In genomic region chr2:169870503-169870902, GRCm38 (mm10) we compare ENCODE assay signal across 24 mouse cellular contexts.
A peak's percentile ranks its signal among the peaks of the same experiment; 100 is the strongest.
DNase-seq lines count a peak whose midpoint lies in the region; ATAC-seq and TF ChIP-seq lines count a peak whose summit lies in the region.
"Had no signal": no experiment of that assay in that cellular context is flagged by ENCODE, and none has a peak within 500 bp of the region (broad histone marks: within the 10 kb centered on the region; RNA-seq: fewer than 3 reads in every experiment).

No protein-coding gene starts in this region.

- H3K4me2 ChIP-seq in hindbrain, postnatal 0 days (ENCODE audit: low read depth, low read length): no peak overlapping the region
- no peak overlapping the region for H3K4me2 ChIP-seq in liver, embryonic 16.5 days (ENCODE audit: low read depth, low read length)
- no peak overlapping the region for H3K4me2 ChIP-seq in neural tube, embryonic 12.5 days (replicated peaks)
- H3K4me2 ChIP-seq: forebrain, embryonic 13.5 days; heart, embryonic 11.5 days; liver, embryonic 13.5 days had no signal

- no peaks in the 10 kb centered on the region for H3K36me3 ChIP-seq in hindbrain, embryonic 10.5 days
- no peaks in the 10 kb centered on the region for H3K36me3 ChIP-seq in hindbrain, postnatal 0 days (ENCODE audit: insufficient read depth, low read length)
- H3K36me3 ChIP-seq in liver, embryonic 16.5 days (ENCODE audit: control insufficient read depth, insufficient read depth): no peaks in the 10 kb centered on the region
- H3K36me3 ChIP-seq in neural tube, embryonic 12.5 days: no peaks in the 10 kb centered on the region
- H3K36me3 ChIP-seq: liver, embryonic 13.5 days; midbrain, embryonic 10.5 days had no signal

- peaks cover 3% of the 10 kb centered on the region; the same call in 1 of the 2 replicates for H3K27me3 ChIP-seq in hindbrain, embryonic 10.5 days (ENCODE audit: insufficient read depth, poor library complexity, severe bottlenecking)
- no peaks in the 10 kb centered on the region for H3K27me3 ChIP-seq in hindbrain, postnatal 0 days (ENCODE audit: insufficient read depth, low read length)
- H3K27me3 ChIP-seq in liver, embryonic 16.5 days (ENCODE audit: control insufficient read depth, insufficient read depth, low read depth, low read length): no peaks in the 10 kb centered on the region
- H3K27me3 ChIP-seq in neural tube, embryonic 12.5 days (replicated peaks): no peaks in the 10 kb centered on the region
- H3K27me3 ChIP-seq: forebrain, embryonic 13.5 days; liver, embryonic 13.5 days had no signal

- no peaks in the 10 kb centered on the region for H3K9me3 ChIP-seq in hindbrain, embryonic 10.5 days
- no peaks in the 10 kb centered on the region for H3K9me3 ChIP-seq in hindbrain, postnatal 0 days (ENCODE audit: low read length)
- no peaks in the 10 kb centered on the region for H3K9me3 ChIP-seq in liver, embryonic 16.5 days (replicated peaks; ENCODE audit: control insufficient read depth, low read length)
- no peaks in the 10 kb centered on the region for H3K9me3 ChIP-seq in neural tube, embryonic 12.5 days
- H3K9me3 ChIP-seq: forebrain, embryonic 13.5 days; liver, embryonic 13.5 days; midbrain, embryonic 10.5 days had no signal

- no peak overlapping the region for H3K4me3 ChIP-seq in hindbrain, embryonic 10.5 days
- H3K4me3 ChIP-seq in hindbrain, postnatal 0 days (ENCODE audit: low read length): no peak overlapping the region
- H3K4me3 ChIP-seq in liver, embryonic 16.5 days (ENCODE audit: low read depth, low read length): no peak overlapping the region
- H3K4me3 ChIP-seq in neural tube, embryonic 12.5 days: no peak overlapping the region
- H3K4me3 ChIP-seq: forebrain, embryonic 13.5 days; liver, embryonic 13.5 days; midbrain, embryonic 10.5 days had no signal

- H3K9ac ChIP-seq in hindbrain, postnatal 0 days (replicated peaks; ENCODE audit: low read length): no peak overlapping the region
- no peak overlapping the region for H3K9ac ChIP-seq in liver, embryonic 16.5 days (ENCODE audit: low read depth, low read length)
- 0 out of 2 replicates have a peak overlapping the region, but pooled peaks have one; percentile 6 for H3K9ac ChIP-seq in neural tube, embryonic 12.5 days
- H3K9ac ChIP-seq: forebrain, embryonic 13.5 days; liver, embryonic 13.5 days had no signal

- ATAC-seq in hindbrain, postnatal 0 days: no peak
- ATAC-seq in liver, embryonic 16.5 days (ENCODE audit: low read depth): 0 out of 2 replicates have a peak, but pooled peaks have one; percentile 7
- 0 out of 2 replicates have a peak, but pooled peaks have one; percentile 41 for ATAC-seq in neural tube, embryonic 12.5 days (ENCODE audit: low FRiP score, low read depth)
- ATAC-seq: CD4-positive, CD25-positive, alpha-beta regulatory T cell, adult 4 months; forebrain, embryonic 13.5 days; inflammation-experienced regulatory T-cells, adult 6 months had no signal

- peak overlapping the region; percentile 16; the same call in 1 of the 2 replicates for H3K27ac ChIP-seq in hindbrain, embryonic 10.5 days
- H3K27ac ChIP-seq in hindbrain, postnatal 0 days: no peak overlapping the region
- H3K27ac ChIP-seq in liver, embryonic 16.5 days (ENCODE audit: low read length): no peak overlapping the region
- no peak overlapping the region for H3K27ac ChIP-seq in neural tube, embryonic 12.5 days
- H3K27ac ChIP-seq: forebrain, embryonic 13.5 days; liver, embryonic 13.5 days; midbrain, embryonic 10.5 days had no signal

- WGBS in hindbrain, embryonic 10.5 days: 32% methylated on average over 5 of the region's 5 CpGs
- WGBS in hindbrain, postnatal 0 days: 32% methylated on average over 5 of the region's 5 CpGs
- WGBS in liver, embryonic 16.5 days (ENCODE audit: insufficient replicate concordance): 20% methylated on average over 5 of the region's 5 CpGs
- 28% methylated on average over 5 of the region's 5 CpGs for WGBS in neural tube, embryonic 12.5 days

- no peak for DNase-seq in hindbrain, embryonic 10.5 days (ENCODE audit: low spot score)
- no peak for DNase-seq in hindbrain, postnatal 0 days (ENCODE audit: low spot score)
- no peak for DNase-seq in liver
- DNase-seq in neural tube, embryonic 10.5 days (ENCODE audit: extremely low spot score, low spot score): no peak
- no peak for DNase-seq in right cerebral cortex, postnatal 25 days
- DNase-seq: adrenal gland, postnatal 14 days; cerebellum, adult 11-12 months; cerebellum, adult 9-11 months; gastrocnemius, postnatal 25 days; heart, adult 18-20 months; kidney, adult 11 months; kidney, postnatal 10 days; layer of hippocampus, postnatal 36 days; left cerebral cortex, postnatal 4 days; liver, embryonic 13.5 days; lung, adult 2 months; thymus, postnatal 4 days had no signal

- TF ChIP-seq CTCF in hindbrain, postnatal 0 days (IDR thresholded peaks at IDR 0.05; ENCODE audit: low read depth): no peak

- H3K4me1 ChIP-seq in hindbrain, embryonic 10.5 days (replicated peaks): peaks cover 38% of the 10 kb centered on the region
- no peaks in the 10 kb centered on the region for H3K4me1 ChIP-seq in hindbrain, postnatal 0 days (ENCODE audit: insufficient read depth, low read length)
- no peaks in the 10 kb centered on the region for H3K4me1 ChIP-seq in liver, embryonic 16.5 days (ENCODE audit: control insufficient read depth, low read depth, low read length)
- peaks cover 25% of the 10 kb centered on the region for H3K4me1 ChIP-seq in neural tube, embryonic 12.5 days
- H3K4me1 ChIP-seq: liver, embryonic 13.5 days; midbrain, embryonic 10.5 days had no signal
